Mouse (Mus musculus) hindbrain, embryonic 15.5 days (tissue): Measurements from ENCODE around the gene Zfp334. TPM values are rescaled to one million over a fixed set of nuclear protein-coding genes. Genes with fewer than 3 reads are reported as not detected.

Experiments
- ATAC-seq: fragments of 200-750 bp; cut with Nextera tagmentation; 2 replicates; pipeline ENCODE4 v1.8.0; 2017; ENCODE audit warnings: low read depth, moderate number of reproducible peaks, moderate TSS enrichment; ENCODE audit not compliant: low FRiP score
- H3K27ac ChIP-seq: fragments of 300-500 bp; sonication (generic); replicated peaks from 2 replicates; pipeline ENCODE4 v1.5.1; 2015; ENCODE audit warnings: mild to moderate bottlenecking, inconsistent platforms
- H3K27me3 ChIP-seq: fragments of 300-500 bp; sonication (generic); 2 replicates; pipeline ENCODE4 v1.6.1; 2015; ENCODE audit warnings: control low read depth, inconsistent platforms
- H3K36me3 ChIP-seq: fragments of 300-500 bp; sonication (generic); 2 replicates; pipeline ENCODE4 v1.6.1; 2015; ENCODE audit warnings: control low read depth, inconsistent platforms
- H3K4me1 ChIP-seq: fragments of 300-500 bp; sonication (generic); replicated peaks from 2 replicates; pipeline ENCODE4 v1.6.1; 2015; ENCODE audit warnings: control low read depth, inconsistent platforms
- H3K4me2 ChIP-seq: fragments of 300-500 bp; sonication (generic); 2 replicates; pipeline ENCODE4 v1.6.1; 2015; ENCODE audit warnings: moderate library complexity, mild to moderate bottlenecking, inconsistent platforms
- H3K4me3 ChIP-seq: fragments of 300-500 bp; sonication (generic); 2 replicates; pipeline ENCODE4 v1.5.1; 2015; ENCODE audit warnings: mild to moderate bottlenecking, inconsistent platforms
- H3K9ac ChIP-seq: fragments of 300-500 bp; sonication (generic); 2 replicates; pipeline ENCODE4 v1.6.1; 2015; ENCODE audit warnings: inconsistent platforms
- H3K9me3 ChIP-seq: fragments of 300-500 bp; sonication (generic); 2 replicates; pipeline ENCODE4 v1.6.1; 2016; ENCODE audit warnings: control low read depth, inconsistent platforms
- WGBS: fragments of 180-500 bp; shearing (Covaris S2); methylation state at CpG from one replicate; pipeline ENCODE4 v1.1.7; 2015; 5-methylcytosine and 5-hydroxymethylcytosine counted together
- polyA plus RNA-seq: library from polyadenylated mRNA; unstranded; fragments of >200 nt; fragmentation: Nextera tagmentation; extraction: Ambion mirVana; gene quantifications from 2 replicates; pipeline ENCODE4 v1.2.1, GENCODE M21; 2015

Zfp334 gene
- 8.5 and 9.1 TPM in 2 replicates for polyA plus RNA-seq

- under 1% methylated on average over 40 of the region's 40 CpGs for WGBS
- no peaks in the 10 kb centered on the region for H3K27me3 ChIP-seq
- peaks cover 36% of the 10 kb centered on the region for H3K36me3 ChIP-seq
- H3K9ac ChIP-seq = peak within 1 kb of the TSS; percentile 97
- no peaks in the 10 kb centered on the region for H3K9me3 ChIP-seq
- peaks cover 25% of the 10 kb centered on the region for H3K4me1 ChIP-seq
- peak within 1 kb of the TSS; percentile 88 for H3K4me3 ChIP-seq
- peak within 1 kb of the TSS; percentile 65 for H3K4me2 ChIP-seq
- H3K27ac ChIP-seq = peak within 1 kb of the TSS; percentile 95
- ATAC-seq = peak; percentile 95
Measured at GRCm38 (mm10) chr2:165387844-165388495, at the start of gene Zfp334. TSS of gene Zfp334 (minus strand) at chr2:165388259.

GRCm38 (mm10) chr2:165428694-165429093, 40.6 kb upstream of the Zfp334 start:
- no peaks in the 10 kb centered on the region for H3K36me3 ChIP-seq
- no peaks in the 10 kb centered on the region for H3K27me3 ChIP-seq
- H3K27ac ChIP-seq = no peak overlapping the region
- H3K9me3 ChIP-seq = no peaks in the 10 kb centered on the region
- no peak overlapping the region for H3K4me3 ChIP-seq
- WGBS = 38% methylated on average over 7 of the region's 7 CpGs
- ATAC-seq = no peak
- H3K9ac ChIP-seq = no peak overlapping the region
- H3K4me2 ChIP-seq = no peak overlapping the region
- H3K4me1 ChIP-seq = no peaks in the 10 kb centered on the region

- Histone ChIP-seq H3K27me3 (no peaks in the 10 kb centered on the region), H3K4me3 (no peak overlapping the region), H3K4me2 (no peak overlapping the region), H3K4me1 (peaks cover 28% of the 10 kb centered on the region), H3K9ac (no peak overlapping the region), H3K27ac (peak overlapping the region; percentile 68), H3K9me3 (no peaks in the 10 kb centered on the region), H3K36me3 (no peaks in the 10 kb centered on the region)
- WGBS = 35% methylated on average over 2 of the region's 2 CpGs
- ATAC-seq = no peak
Measured at GRCm38 (mm10) chr2:165420195-165420594, 32.1 kb upstream of the Zfp334 start.

- Histone ChIP-seq H3K36me3 (no peaks in the 10 kb centered on the region), H3K9me3 (no peaks in the 10 kb centered on the region), H3K9ac (no peak overlapping the region), H3K27ac (peak overlapping the region; percentile 68), H3K27me3 (no peaks in the 10 kb centered on the region), H3K4me3 (no peak overlapping the region), H3K4me1 (peaks cover 28% of the 10 kb centered on the region), H3K4me2 (no peak overlapping the region)
- WGBS = 45% methylated on average over 4 of the region's 4 CpGs
- ATAC-seq = peak; percentile 58
Measured at GRCm38 (mm10) chr2:165419670-165420111, 31.6 kb upstream of the Zfp334 start.

GRCm38 (mm10) chr2:165418577-165418976, 30.5 kb upstream of the Zfp334 start:
- Histone ChIP-seq H3K4me1 (peaks cover 35% of the 10 kb centered on the region), H3K4me3 (no peak overlapping the region), H3K4me2 (no peak overlapping the region), H3K27me3 (no peaks in the 10 kb centered on the region), H3K9ac (no peak overlapping the region), H3K9me3 (no peaks in the 10 kb centered on the region), H3K27ac (no peak overlapping the region), H3K36me3 (no peaks in the 10 kb centered on the region)
- WGBS = 87% methylated on average over 2 of the region's 2 CpGs
- no peak for ATAC-seq

GRCm38 (mm10) chr2:165417291-165417690, 29.2 kb upstream of the Zfp334 start:
- Histone ChIP-seq H3K9me3 (no peaks in the 10 kb centered on the region), H3K9ac (no peak overlapping the region), H3K4me2 (no peak overlapping the region), H3K4me3 (no peak overlapping the region), H3K4me1 (peaks cover 35% of the 10 kb centered on the region), H3K27me3 (no peaks in the 10 kb centered on the region), H3K36me3 (no peaks in the 10 kb centered on the region), H3K27ac (peak overlapping the region; percentile 65)
- 31% methylated on average over 7 of the region's 7 CpGs for WGBS
- peak; percentile 44; the same call in 1 of the 2 replicates for ATAC-seq

- Histone ChIP-seq H3K9me3 (no peaks in the 10 kb centered on the region), H3K27me3 (no peaks in the 10 kb centered on the region), H3K4me3 (no peak overlapping the region), H3K4me2 (no peak overlapping the region), H3K9ac (no peak overlapping the region), H3K36me3 (no peaks in the 10 kb centered on the region), H3K27ac (no peak overlapping the region; the same call in 1 of the 2 replicates), H3K4me1 (peaks cover 35% of the 10 kb centered on the region)
- ATAC-seq = no peak
- WGBS = 76% methylated on average over 6 of the region's 6 CpGs
Measured at GRCm38 (mm10) chr2:165415795-165416194, 27.7 kb upstream of the Zfp334 start.

- no peak for ATAC-seq
- peak overlapping the region; percentile 34; the same call in 1 of the 2 replicates for H3K27ac ChIP-seq
- H3K4me3 ChIP-seq = no peak overlapping the region
- no peaks in the 10 kb centered on the region for H3K27me3 ChIP-seq
- no peaks in the 10 kb centered on the region for H3K36me3 ChIP-seq
- H3K4me2 ChIP-seq = no peak overlapping the region
- no peaks in the 10 kb centered on the region for H3K9me3 ChIP-seq
- H3K9ac ChIP-seq = no peak overlapping the region
- H3K4me1 ChIP-seq = peaks cover 35% of the 10 kb centered on the region
- 46% methylated on average over 11 of the region's 11 CpGs for WGBS
Measured at GRCm38 (mm10) chr2:165415141-165415721, 27.2 kb upstream of the Zfp334 start.

- Histone ChIP-seq H3K4me2 (no peak overlapping the region), H3K36me3 (no peaks in the 10 kb centered on the region), H3K4me3 (no peak overlapping the region), H3K27me3 (no peaks in the 10 kb centered on the region), H3K9ac (no peak overlapping the region), H3K4me1 (peaks cover 28% of the 10 kb centered on the region), H3K9me3 (no peaks in the 10 kb centered on the region), H3K27ac (peak overlapping the region; percentile 34; the same call in 1 of the 2 replicates)
- no peak for ATAC-seq
- 82% methylated on average over 5 of the region's 5 CpGs for WGBS
Measured at GRCm38 (mm10) chr2:165414321-165414720, 26.3 kb upstream of the Zfp334 start.

GRCm38 (mm10) chr2:165413884-165414283, 25.8 kb upstream of the Zfp334 start:
- 45% methylated on average over 3 of the region's 3 CpGs for WGBS
- Histone ChIP-seq H3K27me3 (no peaks in the 10 kb centered on the region), H3K9me3 (no peaks in the 10 kb centered on the region), H3K4me1 (peaks cover 27% of the 10 kb centered on the region), H3K27ac (no peak overlapping the region), H3K9ac (no peak overlapping the region), H3K36me3 (no peaks in the 10 kb centered on the region), H3K4me2 (no peak overlapping the region), H3K4me3 (no peak overlapping the region)
- no peak for ATAC-seq

DNA sequence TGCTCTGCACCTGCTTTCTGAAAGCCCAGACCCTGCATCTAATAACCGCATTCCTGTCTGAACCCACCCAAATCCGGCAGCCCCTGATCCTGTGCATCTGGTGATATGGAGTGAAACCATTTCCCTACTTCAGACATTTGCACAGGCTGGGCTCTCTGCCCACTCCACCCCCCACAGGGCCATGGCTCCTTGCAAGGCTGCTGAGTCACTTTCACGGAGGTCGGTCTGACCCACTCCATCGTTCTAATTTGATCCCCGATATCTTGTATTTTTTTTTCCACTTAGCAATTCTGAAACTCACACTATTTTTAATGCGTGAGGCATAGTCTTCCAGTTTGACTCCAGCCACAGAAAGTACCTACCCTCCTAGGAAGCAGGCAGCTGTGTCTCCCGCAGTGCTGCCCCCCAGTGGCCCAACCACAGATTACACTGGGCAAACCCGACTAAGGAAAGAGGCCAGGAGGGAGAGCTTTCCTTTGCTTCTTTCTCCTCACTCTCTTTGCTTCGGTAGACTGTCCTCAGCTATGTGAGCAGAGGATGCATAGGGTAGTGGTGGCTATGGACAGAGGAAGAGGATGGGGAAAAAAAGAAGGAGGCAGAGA, 19.7 kb upstream of the Zfp334 start:
- Histone ChIP-seq H3K4me1 (no peaks in the 10 kb centered on the region), H3K36me3 (no peaks in the 10 kb centered on the region), H3K9me3 (no peaks in the 10 kb centered on the region), H3K4me2 (no peak overlapping the region), H3K9ac (no peak overlapping the region), H3K27me3 (no peaks in the 10 kb centered on the region), H3K4me3 (no peak overlapping the region), H3K27ac (no peak overlapping the region)
- WGBS = 48% methylated on average over 10 of the region's 10 CpGs
- ATAC-seq = no peak

DNA sequence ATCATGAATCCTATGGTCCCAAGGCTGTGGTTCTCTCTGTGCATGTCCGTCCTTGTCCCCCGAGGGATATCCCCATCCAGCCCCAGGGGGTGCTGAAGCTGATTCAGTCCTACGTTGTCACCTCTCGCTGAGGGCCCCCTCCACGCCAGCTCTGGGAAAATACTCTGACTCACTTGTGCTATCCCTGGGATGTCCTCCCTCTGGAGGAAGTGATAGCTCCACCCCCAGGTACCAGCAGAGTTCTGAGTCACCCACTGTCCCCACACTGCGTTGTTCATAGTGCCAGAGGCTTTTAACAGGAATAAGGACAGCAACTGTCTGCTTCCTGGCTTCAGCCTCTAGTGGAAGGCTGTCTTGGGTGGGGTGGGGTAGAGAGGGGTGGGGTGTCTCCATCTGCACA, 17.3 kb upstream of the Zfp334 start:
- no peaks in the 10 kb centered on the region for H3K36me3 ChIP-seq
- no peak overlapping the region for H3K9ac ChIP-seq
- no peak for ATAC-seq
- H3K9me3 ChIP-seq = no peaks in the 10 kb centered on the region
- H3K4me2 ChIP-seq = no peak overlapping the region
- no peaks in the 10 kb centered on the region for H3K27me3 ChIP-seq
- WGBS = 66% methylated on average over 6 of the region's 6 CpGs
- H3K4me1 ChIP-seq = no peaks in the 10 kb centered on the region
- H3K4me3 ChIP-seq = no peak overlapping the region
- H3K27ac ChIP-seq = no peak overlapping the region
